Mouse (Mus musculus) kidney, postnatal 14 days (tissue): ENCODE measurements around the gene Rsrc1.

ENCODE experiments used
- DNase-seq: peaks from one replicate; pipeline ENCODE4 v3.0.0; 2022; ENCODE audit warnings: mixed read lengths

Rsrc1 gene

GRCm38 (mm10) chr3:67373872-67374271 is 392.7 kb downstream of the Rsrc1 start, which contains the start of gene Mlf1:
Mlf1 (plus strand) TSS chr3:67374097.
- peak; percentile 91 for DNase-seq

- DNase-seq, result no peak
These were observed 393.2 kb downstream of the Rsrc1 start for GRCm38 (mm10) chr3:67374360-67374778.

DNA sequence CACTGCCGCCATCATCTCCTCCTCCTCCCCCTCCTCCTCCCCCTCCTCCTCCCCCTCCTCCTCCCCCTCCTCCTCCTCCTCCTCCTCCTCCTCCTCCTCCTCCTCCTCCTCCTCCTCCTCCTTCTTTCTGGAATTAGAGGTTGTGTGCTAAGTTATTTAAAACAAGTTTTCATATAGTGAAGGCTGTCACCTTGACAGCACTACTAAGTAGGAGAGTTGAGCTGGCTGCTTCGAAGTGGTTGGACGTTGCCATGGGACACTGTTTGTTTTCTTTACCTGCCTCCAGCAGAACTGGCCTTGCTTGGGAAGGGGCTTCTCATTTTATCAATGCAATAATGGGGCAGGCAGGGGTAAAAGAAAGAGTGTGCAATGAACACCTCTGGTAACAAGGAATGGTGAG is 393.9 kb downstream of the Rsrc1 start, which contains the start of gene Gm17402:
Gene Gm17402 (minus strand): TSS at position 101 of the 400 bp plus-strand sequence.
- no peak for DNase-seq

DNA sequence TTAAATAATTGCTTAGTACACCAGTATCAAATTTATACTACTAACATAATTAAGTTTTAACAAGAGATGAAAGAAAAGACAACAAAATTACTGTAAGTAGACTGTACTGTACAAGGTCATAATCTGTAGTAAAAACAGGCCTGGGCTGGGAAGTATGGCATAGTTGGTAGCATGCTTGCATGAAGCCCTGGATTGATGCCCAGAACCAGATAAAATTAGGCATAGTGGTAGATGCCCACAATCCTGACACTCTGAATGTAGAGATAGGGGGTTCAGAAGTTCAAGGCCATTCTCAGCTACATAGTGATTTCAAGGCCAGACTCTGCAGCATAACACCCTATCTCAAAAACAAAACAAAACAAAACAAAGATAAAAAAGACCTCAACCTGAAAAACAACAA is 397.0 kb downstream of the Rsrc1 start:
- DNase-seq, result no peak
